In genomic region chr12:112673576-112674091, GRCm38 (mm10) we compare ENCODE assay signal across 8 mouse cellular contexts. TPM values are rescaled to one million over a fixed set of nuclear protein-coding genes. Genes with fewer than 3 reads are reported as not detected.
A peak's percentile ranks its signal among the peaks of the same experiment; 100 is the strongest.
DNase-seq lines count a peak whose midpoint lies in the region; ATAC-seq and TF ChIP-seq lines count a peak whose summit lies in the region.

No protein-coding gene starts in this region.

- H3K36me3 ChIP-seq in forebrain, embryonic 13.5 days (ENCODE audit: poor library complexity, severe bottlenecking) = peaks cover 34% of the 10 kb centered on the region
- peaks cover 31% of the 10 kb centered on the region for H3K36me3 ChIP-seq in intestine, embryonic 14.5 days (ENCODE audit: control insufficient read depth, insufficient read depth, low read length)
- no peaks in the 10 kb centered on the region for H3K36me3 ChIP-seq in liver, embryonic 16.5 days (ENCODE audit: control insufficient read depth, insufficient read depth)
- H3K36me3 ChIP-seq in neural tube, embryonic 15.5 days = peaks cover 24% of the 10 kb centered on the region

- peaks cover 66% of the 10 kb centered on the region for H3K4me1 ChIP-seq in forebrain, embryonic 13.5 days
- peaks cover 47% of the 10 kb centered on the region for H3K4me1 ChIP-seq in intestine, embryonic 14.5 days (replicated peaks; ENCODE audit: control insufficient read depth, insufficient read depth, low read length)
- H3K4me1 ChIP-seq in liver, embryonic 16.5 days (ENCODE audit: control insufficient read depth, low read depth, low read length) = peaks cover 43% of the 10 kb centered on the region
- peaks cover 69% of the 10 kb centered on the region for H3K4me1 ChIP-seq in neural tube, embryonic 15.5 days

- H3K4me3 ChIP-seq in forebrain, embryonic 13.5 days = peak overlapping the region; percentile 98
- H3K4me3 ChIP-seq in intestine, embryonic 14.5 days (ENCODE audit: low read depth, low read length) = peak overlapping the region; percentile 96
- H3K4me3 ChIP-seq in liver, embryonic 16.5 days (ENCODE audit: low read depth, low read length) = peak overlapping the region; percentile 82
- peak overlapping the region; percentile 90 for H3K4me3 ChIP-seq in neural tube, embryonic 15.5 days (replicated peaks)

- no peaks in the 10 kb centered on the region for H3K27me3 ChIP-seq in Patski
- H3K27me3 ChIP-seq in forebrain, embryonic 13.5 days = peaks cover 16% of the 10 kb centered on the region
- no peaks in the 10 kb centered on the region for H3K27me3 ChIP-seq in intestine, embryonic 14.5 days (replicated peaks; ENCODE audit: control insufficient read depth, insufficient read depth, low read length)
- peaks cover 18% of the 10 kb centered on the region for H3K27me3 ChIP-seq in liver, embryonic 16.5 days (ENCODE audit: control insufficient read depth, insufficient read depth, low read depth, low read length)
- peaks cover 13% of the 10 kb centered on the region for H3K27me3 ChIP-seq in neural tube, embryonic 15.5 days (replicated peaks)

- WGBS in forebrain, embryonic 13.5 days = under 1% methylated on average over 41 of the region's 68 CpGs
- 1% methylated on average over 60 of the region's 68 CpGs for WGBS in intestine, embryonic 14.5 days
- 1% methylated on average over 57 of the region's 68 CpGs for WGBS in liver, embryonic 16.5 days (ENCODE audit: insufficient replicate concordance)
- under 1% methylated on average over 63 of the region's 68 CpGs for WGBS in neural tube, embryonic 15.5 days

- in situ Hi-C loops in Patski (cut with MboI; ENCODE audit: low pct_unique_long_range_greater_than_20kb) = no loop called here

- DNase-seq in layer of hippocampus, postnatal 14 days (ENCODE audit: low spot score in 2 of 2) = peak; percentile 49
- DNase-seq in layer of hippocampus, adult 18-20 months (ENCODE audit: low spot score in 2 of 2) = no peak
- DNase-seq in Patski (ENCODE audit: low read depth, low spot score) = no peak
- DNase-seq in intestine, embryonic 14.5 days (ENCODE audit: low spot score) = peak; percentile 73
- no peak for DNase-seq in frontal cortex, postnatal 25 days (ENCODE audit: low spot score in 2 of 2)

- H3K9ac ChIP-seq in forebrain, embryonic 13.5 days = peak overlapping the region; percentile 100
- H3K9ac ChIP-seq in intestine, embryonic 14.5 days (ENCODE audit: low read length) = peak overlapping the region; percentile 97
- peak overlapping the region; percentile 89 for H3K9ac ChIP-seq in liver, embryonic 16.5 days (ENCODE audit: low read depth, low read length)
- peak overlapping the region; percentile 97 for H3K9ac ChIP-seq in neural tube, embryonic 15.5 days (replicated peaks)

- peak overlapping the region; percentile 92 for H3K4me2 ChIP-seq in forebrain, embryonic 13.5 days
- peak overlapping the region; percentile 93 for H3K4me2 ChIP-seq in intestine, embryonic 14.5 days (ENCODE audit: low read length)
- H3K4me2 ChIP-seq in liver, embryonic 16.5 days (ENCODE audit: low read depth, low read length) = peak overlapping the region; percentile 96
- H3K4me2 ChIP-seq in neural tube, embryonic 15.5 days = peak overlapping the region; percentile 95

- peak; percentile 4 for ATAC-seq in Patski
- peak; percentile 39 for ATAC-seq in forebrain, embryonic 13.5 days
- peak; percentile 2; the same call in 1 of the 2 replicates for ATAC-seq in intestine, embryonic 14.5 days (replicated peaks; ENCODE audit: low FRiP score, low TSS enrichment, low read depth)
- peak; percentile 20 for ATAC-seq in liver, embryonic 16.5 days (ENCODE audit: low read depth)
- 0 out of 2 replicates have a peak, but pooled peaks have one; percentile 6 for ATAC-seq in neural tube, embryonic 15.5 days (ENCODE audit: low FRiP score)

- H3K27ac ChIP-seq in forebrain, embryonic 13.5 days = peak overlapping the region; percentile 92
- peak overlapping the region; percentile 96 for H3K27ac ChIP-seq in intestine, embryonic 14.5 days (ENCODE audit: low read depth)
- peak overlapping the region; percentile 91 for H3K27ac ChIP-seq in liver, embryonic 16.5 days (ENCODE audit: low read length)
- peak overlapping the region; percentile 93 for H3K27ac ChIP-seq in neural tube, embryonic 15.5 days (replicated peaks)

- TF ChIP-seq CTCF in Patski (IDR thresholded peaks at IDR 0.05) = no peak

- no peaks in the 10 kb centered on the region for H3K9me3 ChIP-seq in forebrain, embryonic 13.5 days (replicated peaks)
- no peaks in the 10 kb centered on the region for H3K9me3 ChIP-seq in intestine, embryonic 14.5 days (ENCODE audit: control insufficient read depth, low read length)
- H3K9me3 ChIP-seq in liver, embryonic 16.5 days (replicated peaks; ENCODE audit: control insufficient read depth, low read length) = no peaks in the 10 kb centered on the region
- no peaks in the 10 kb centered on the region for H3K9me3 ChIP-seq in neural tube, embryonic 15.5 days (replicated peaks)

- CTCF ChIA-PET in Patski (lab: Charles Lee) = interaction anchor here (1.3 to 1.4 kb wide), 2 partner anchors 14 to 33 kb away, joined by 3 read pairs; no protein-coding TSS in a partner anchor

- POLR2A ChIA-PET in Patski (lab: Charles Lee) = no interaction called here

RNA-seq across cellular contexts. Expression of gene Akt1, which starts 1.1 kb away (rescaled TPM):
- 100 to 1,000 TPM; 153 to 158 TPM for total RNA-seq in layer of hippocampus, postnatal 14 days (2021)
- total RNA-seq in layer of hippocampus, adult 18-20 months (2021) = 100 to 1,000 TPM; 169 to 170 TPM
- polyA plus RNA-seq in Patski (2021) = 281 TPM
- polyA plus RNA-seq in forebrain, embryonic 13.5 days (2015; fragmentation: Nextera tagmentation; extraction: Ambion mirVana) = 46.4 and 50.3 TPM in 2 replicates
- polyA plus RNA-seq in intestine, embryonic 14.5 days (2014; fragmentation: Nextera tagmentation; extraction: Ambion mirVana) = 56.2 and 58.8 TPM in 2 replicates
- 8.6 and 8.9 TPM in 2 replicates for polyA plus RNA-seq in liver, embryonic 16.5 days (2015; fragmentation: Nextera tagmentation; extraction: Ambion mirVana)
- polyA plus RNA-seq in neural tube, embryonic 15.5 days (2015; fragmentation: Nextera tagmentation; extraction: Ambion mirVana) = 70.5 and 120 TPM in 2 replicates

RNA-seq across cellular contexts. Expression of gene Zbtb42, which starts 5.0 kb away (rescaled TPM):
- total RNA-seq in layer of hippocampus, postnatal 14 days (2021) = under 1 TPM; 0.43 to 0.55 TPM
- total RNA-seq in layer of hippocampus, adult 18-20 months (2021) = under 1 TPM; 0.61 to 0.97 TPM
- 4.7 TPM for polyA plus RNA-seq in Patski (2021)
- 2.1 and 2.4 TPM in 2 replicates for polyA plus RNA-seq in forebrain, embryonic 13.5 days (2015; fragmentation: Nextera tagmentation; extraction: Ambion mirVana)
- polyA plus RNA-seq in intestine, embryonic 14.5 days (2014; fragmentation: Nextera tagmentation; extraction: Ambion mirVana) = 9.4 and 9.8 TPM in 2 replicates
- 0.88 and 1.5 TPM in 2 replicates for polyA plus RNA-seq in liver, embryonic 16.5 days (2015; fragmentation: Nextera tagmentation; extraction: Ambion mirVana)
- 1.8 and 2.4 TPM in 2 replicates for polyA plus RNA-seq in neural tube, embryonic 15.5 days (2015; fragmentation: Nextera tagmentation; extraction: Ambion mirVana)

RNA-seq across cellular contexts. Expression of gene Siva1, which starts 29.2 kb away (rescaled TPM):
- 10 to 100 TPM; 21.6 to 23.4 TPM for total RNA-seq in layer of hippocampus, postnatal 14 days (2021)
- 10 to 100 TPM; 23.4 TPM for total RNA-seq in layer of hippocampus, adult 18-20 months (2021)
- polyA plus RNA-seq in Patski (2021) = 36.0 TPM
- polyA plus RNA-seq in forebrain, embryonic 13.5 days (2015; fragmentation: Nextera tagmentation; extraction: Ambion mirVana) = 154 and 174 TPM in 2 replicates
- 315 and 324 TPM in 2 replicates for polyA plus RNA-seq in intestine, embryonic 14.5 days (2014; fragmentation: Nextera tagmentation; extraction: Ambion mirVana)
- 84.7 and 89.5 TPM in 2 replicates for polyA plus RNA-seq in liver, embryonic 16.5 days (2015; fragmentation: Nextera tagmentation; extraction: Ambion mirVana)
- polyA plus RNA-seq in neural tube, embryonic 15.5 days (2015; fragmentation: Nextera tagmentation; extraction: Ambion mirVana) = 48.0 and 96.7 TPM in 2 replicates

RNA-seq across cellular contexts. Expression of gene Cep170b, which starts 46.6 kb away (rescaled TPM):
- total RNA-seq in layer of hippocampus, postnatal 14 days (2021) = 100 to 1,000 TPM; 178 to 193 TPM
- 100 to 1,000 TPM; 192 to 208 TPM for total RNA-seq in layer of hippocampus, adult 18-20 months (2021)
- polyA plus RNA-seq in Patski (2021) = 92.1 TPM
- 11.0 and 13.1 TPM in 2 replicates for polyA plus RNA-seq in forebrain, embryonic 13.5 days (2015; fragmentation: Nextera tagmentation; extraction: Ambion mirVana)
- 15.9 and 18.3 TPM in 2 replicates for polyA plus RNA-seq in intestine, embryonic 14.5 days (2014; fragmentation: Nextera tagmentation; extraction: Ambion mirVana)
- polyA plus RNA-seq in liver, embryonic 16.5 days (2015; fragmentation: Nextera tagmentation; extraction: Ambion mirVana) = 2.8 and 3.6 TPM in 2 replicates
- polyA plus RNA-seq in neural tube, embryonic 15.5 days (2015; fragmentation: Nextera tagmentation; extraction: Ambion mirVana) = 34.7 and 43.3 TPM in 2 replicates

RNA-seq across cellular contexts. Expression of gene Adssl1, which starts 53.8 kb away (rescaled TPM):
- total RNA-seq in layer of hippocampus, postnatal 14 days (2021) = 1 to 10 TPM; 5.3 to 5.6 TPM
- total RNA-seq in layer of hippocampus, adult 18-20 months (2021) = 10 to 100 TPM; 14.3 to 15.7 TPM
- 1.7 TPM for polyA plus RNA-seq in Patski (2021)
- polyA plus RNA-seq in forebrain, embryonic 13.5 days (2015; fragmentation: Nextera tagmentation; extraction: Ambion mirVana) = 1.4 and 2.1 TPM in 2 replicates
- 1.8 and 2.0 TPM in 2 replicates for polyA plus RNA-seq in intestine, embryonic 14.5 days (2014; fragmentation: Nextera tagmentation; extraction: Ambion mirVana)
- polyA plus RNA-seq in liver, embryonic 16.5 days (2015; fragmentation: Nextera tagmentation; extraction: Ambion mirVana) = 12.4 and 14.0 TPM in 2 replicates
- 7.6 and 8.6 TPM in 2 replicates for polyA plus RNA-seq in neural tube, embryonic 15.5 days (2015; fragmentation: Nextera tagmentation; extraction: Ambion mirVana)

Comparison
In these comparisons a context has a peak if more than half of its experiments do, and no peak if none do; other contexts are left out.
1. DNase-seq: peak in layer of hippocampus, postnatal 14 days (2 of 2) and intestine, embryonic 14.5 days (single experiment); none in layer of hippocampus, adult 18-20 months (0 of 2), Patski (single experiment) and frontal cortex, postnatal 25 days (0 of 2).
2. Peak in every context shown above with its lines, with median percentiles within 50 percentile points of each other: ATAC-seq, H3K27ac ChIP-seq, H3K4me2 ChIP-seq, H3K4me3 ChIP-seq and H3K9ac ChIP-seq.